Mouse (Mus musculus) hindbrain, postnatal 0 days (tissue): ENCODE results near the gene Mrps6. TPM values are rescaled to one million over a fixed set of nuclear protein-coding genes. Genes with fewer than 3 reads are reported as not detected.

Experiments
- ATAC-seq: fragments of 200-750 bp; cut with Nextera tagmentation; 2 replicates; pipeline ENCODE4 v1.8.0; 2017; ENCODE audit warnings: mild to moderate bottlenecking, moderate TSS enrichment, moderate library complexity
- DNase-seq: peaks from one replicate; pipeline ENCODE4 v3.0.0-alpha.2; 2015; ENCODE audit warnings: low spot score
- H3K27ac ChIP-seq: fragments of 300-500 bp; sonication (generic); 2 replicates; pipeline ENCODE4 v1.5.1; 2014; ENCODE audit warnings: mild to moderate bottlenecking
- H3K27me3 ChIP-seq: fragments of 300-500 bp; sonication (generic); 2 replicates; pipeline ENCODE4 v1.6.1; 2014; ENCODE audit warnings: low read length, mixed read lengths; ENCODE audit not compliant: insufficient read depth
- H3K36me3 ChIP-seq: fragments of 300-500 bp; sonication (generic); 2 replicates; pipeline ENCODE4 v1.6.1; 2014; ENCODE audit warnings: low read length, mixed read lengths; ENCODE audit not compliant: insufficient read depth
- H3K4me1 ChIP-seq: fragments of 300-500 bp; sonication (generic); 2 replicates; pipeline ENCODE4 v1.6.1; 2014; ENCODE audit warnings: antibody characterized with exemption, low read length, mixed read lengths; ENCODE audit not compliant: insufficient read depth
- H3K4me2 ChIP-seq: fragments of 300-500 bp; sonication (generic); 2 replicates; pipeline ENCODE4 v1.6.1; 2014; ENCODE audit warnings: low read depth, mild to moderate bottlenecking, low read length, moderate library complexity, mixed read lengths
- H3K4me3 ChIP-seq: fragments of 300-500 bp; sonication (generic); 2 replicates; pipeline ENCODE4 v1.5.1; 2014; ENCODE audit warnings: low read length
- H3K9ac ChIP-seq: fragments of 300-500 bp; sonication (generic); replicated peaks from 2 replicates; pipeline ENCODE4 v1.6.1; 2014; ENCODE audit warnings: mild to moderate bottlenecking, low read length, moderate library complexity, mixed read lengths
- H3K9me3 ChIP-seq: fragments of 300-500 bp; sonication (generic); 2 replicates; pipeline ENCODE4 v1.6.1; 2016; ENCODE audit warnings: low read length, mixed read lengths
- CTCF ChIP-seq: IDR thresholded peaks from 2 replicates; pipeline ENCODE4 v1.5.1; 2016; ENCODE audit warnings: antibody characterized with exemption, control low read depth, low read depth
- whole genome bisulfite sequencing: fragments of 180-500 bp; shearing (Covaris S2); extraction: QIAGEN DNeasy Blood & Tissue Kit; methylation state at CpG from one replicate; pipeline ENCODE4 v1.1.7; 2014; 5-methylcytosine and 5-hydroxymethylcytosine counted together
- polyA plus RNA-seq: library from polyadenylated mRNA; unstranded; fragments of >200 nt; fragmentation: Nextera tagmentation; extraction: Ambion mirVana; gene quantifications from 2 replicates; pipeline ENCODE4 v1.2.1, GENCODE M21; 2015
- total RNA-seq: library from RNA; depleted of rRNA; stranded (reverse); fragments of >200 nt; gene quantifications from 2 replicates; pipeline ENCODE4 v1.2.3, GENCODE M21; 2014

Mrps6 gene
- total and polyA plus RNA-seq, 2 experiments from 2014 or later: 33.2 to 181 TPM

GRCm38 (mm10) chr16:92022494-92023283 lies 35.4 kb upstream of the Mrps6 start:
- H3K9ac ChIP-seq: no peak overlapping the region
- no peaks in the 10 kb centered on the region for H3K36me3 ChIP-seq
- H3K9me3 ChIP-seq: no peaks in the 10 kb centered on the region
- H3K27me3 ChIP-seq: no peaks in the 10 kb centered on the region
- ATAC-seq: no peak
- no peak for TF ChIP-seq CTCF
- peaks cover 8% of the 10 kb centered on the region; the same call in 1 of the 2 replicates for H3K4me1 ChIP-seq
- H3K4me2 ChIP-seq: no peak overlapping the region
- DNase-seq: peak; percentile 15
- WGBS: 65% methylated on average over 20 of the region's 20 CpGs
- no peak overlapping the region for H3K4me3 ChIP-seq
- no peak overlapping the region for H3K27ac ChIP-seq

DNA sequence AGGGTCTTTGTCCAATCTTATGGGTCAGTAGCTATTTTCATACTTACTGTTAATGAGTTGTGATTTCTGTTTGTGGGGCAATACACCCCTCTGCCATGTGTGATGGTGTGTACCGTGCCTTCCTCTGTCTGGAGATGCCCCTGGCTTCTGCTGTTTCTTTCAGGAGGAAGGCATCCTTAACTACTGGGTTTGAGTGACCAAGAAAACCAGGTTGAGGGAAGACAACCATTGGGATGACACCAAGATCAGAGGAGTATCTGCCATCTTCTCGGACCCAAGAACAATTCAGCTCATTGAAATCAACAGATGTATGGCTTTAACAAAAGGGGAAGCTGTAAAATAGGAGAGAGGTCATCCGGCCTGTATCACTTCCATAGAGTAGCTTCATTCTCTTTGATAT lies 24.8 kb upstream of the Mrps6 start:
- ATAC-seq: no peak
- no peak overlapping the region for H3K9ac ChIP-seq

GRCm38 (mm10) chr16:92034676-92035075 lies 23.4 kb upstream of the Mrps6 start:
- no peak for ATAC-seq
- Histone ChIP-seq H3K4me2 (no peak overlapping the region), H3K4me3 (no peak overlapping the region), H3K9ac (no peak overlapping the region), H3K9me3 (no peaks in the 10 kb centered on the region), H3K27me3 (no peaks in the 10 kb centered on the region), H3K4me1 (no peaks in the 10 kb centered on the region), H3K27ac (no peak overlapping the region), H3K36me3 (no peaks in the 10 kb centered on the region)
- 71% methylated on average over 5 of the region's 5 CpGs for WGBS
- no peak for DNase-seq
- no peak for TF ChIP-seq CTCF

More for the DNA sequence above, 24.8 kb upstream of the Mrps6 start:
- Histone ChIP-seq H3K36me3 (no peaks in the 10 kb centered on the region), H3K9me3 (no peaks in the 10 kb centered on the region), H3K27me3 (no peaks in the 10 kb centered on the region), H3K27ac (no peak overlapping the region), H3K4me1 (no peaks in the 10 kb centered on the region), H3K4me3 (no peak overlapping the region), H3K4me2 (no peak overlapping the region)
- TF ChIP-seq CTCF: no peak
- DNase-seq: no peak
- WGBS: 85% methylated on average over 3 of the region's 3 CpGs

- Histone ChIP-seq H3K9ac (no peak overlapping the region), H3K27me3 (no peaks in the 10 kb centered on the region), H3K4me2 (no peak overlapping the region), H3K9me3 (no peaks in the 10 kb centered on the region), H3K27ac (no peak overlapping the region), H3K36me3 (no peaks in the 10 kb centered on the region), H3K4me3 (no peak overlapping the region), H3K4me1 (no peaks in the 10 kb centered on the region)
- WGBS: 42% methylated on average over 8 of the region's 8 CpGs
- no peak for TF ChIP-seq CTCF
- no peak for DNase-seq
- ATAC-seq: no peak
Measured at GRCm38 (mm10) chr16:92036701-92037100, 21.4 kb upstream of the Mrps6 start.

GRCm38 (mm10) chr16:92037891-92038607 lies 20.0 kb upstream of the Mrps6 start:
- Histone ChIP-seq H3K9me3 (no peaks in the 10 kb centered on the region), H3K4me3 (no peak overlapping the region), H3K4me1 (no peaks in the 10 kb centered on the region), H3K9ac (no peak overlapping the region), H3K4me2 (no peak overlapping the region), H3K27ac (no peak overlapping the region), H3K36me3 (no peaks in the 10 kb centered on the region), H3K27me3 (no peaks in the 10 kb centered on the region)
- no peak for TF ChIP-seq CTCF
- WGBS: 83% methylated on average over 21 of the region's 21 CpGs
- no peak for ATAC-seq
- DNase-seq: no peak

- no peak overlapping the region for H3K27ac ChIP-seq
- no peak for ATAC-seq
- no peak overlapping the region for H3K4me3 ChIP-seq
- no peak for DNase-seq
- H3K4me1 ChIP-seq: no peaks in the 10 kb centered on the region
- H3K4me2 ChIP-seq: no peak overlapping the region
- no peaks in the 10 kb centered on the region for H3K36me3 ChIP-seq
- H3K9me3 ChIP-seq: no peaks in the 10 kb centered on the region
- H3K27me3 ChIP-seq: no peaks in the 10 kb centered on the region
- 90% methylated on average over 7 of the region's 7 CpGs for WGBS
- no peak overlapping the region for H3K9ac ChIP-seq
- no peak for TF ChIP-seq CTCF
Measured at GRCm38 (mm10) chr16:92039421-92039820, 18.6 kb upstream of the Mrps6 start.

DNA sequence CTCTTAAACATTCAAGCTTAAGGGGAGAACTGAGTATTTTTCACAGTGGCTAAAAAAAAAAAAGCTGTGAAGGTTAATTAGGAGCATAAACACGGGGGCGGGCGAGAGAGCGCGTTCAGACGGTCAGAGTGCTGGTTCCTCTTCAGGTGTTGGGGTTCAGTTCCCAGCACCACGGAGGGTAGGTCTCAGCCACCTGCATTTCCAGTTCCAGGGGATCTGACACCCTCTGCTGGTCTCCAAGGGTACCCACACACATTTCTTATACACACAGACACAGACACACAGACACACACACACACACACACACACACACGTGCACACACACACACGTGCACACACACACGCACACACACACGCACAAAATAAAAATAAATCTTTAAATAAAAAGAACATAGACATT lies 18.1 kb upstream of the Mrps6 start:
- no peak for DNase-seq
- no peaks in the 10 kb centered on the region for H3K4me1 ChIP-seq
- H3K9ac ChIP-seq: no peak overlapping the region
- no peaks in the 10 kb centered on the region for H3K27me3 ChIP-seq
- no peaks in the 10 kb centered on the region for H3K36me3 ChIP-seq
- no peak for TF ChIP-seq CTCF
- ATAC-seq: no peak
- H3K4me3 ChIP-seq: no peak overlapping the region
- H3K27ac ChIP-seq: no peak overlapping the region
- H3K4me2 ChIP-seq: no peak overlapping the region
- 99% methylated on average over 11 of the region's 11 CpGs for WGBS
- H3K9me3 ChIP-seq: no peaks in the 10 kb centered on the region
